Mouse (Mus musculus) kidney, embryonic 16.5 days (tissue): ENCODE measurements around the gene Paqr9. TPM values are rescaled to one million over a fixed set of nuclear protein-coding genes. Genes with fewer than 3 reads are reported as not detected.
"Not testable (repeated sequence)": the region's sequence is repeated elsewhere in the genome, so short reads cannot be mapped to it uniquely, and the experiment has no call there.

ENCODE experiments used
- ATAC-seq: fragments of 200-750 bp; cut with Nextera tagmentation; 2 replicates; pipeline ENCODE4 v1.8.0; 2017; ENCODE audit warnings: moderate TSS enrichment; ENCODE audit not compliant: low FRiP score, low TSS enrichment
- H3K27ac ChIP-seq: fragments of 300-500 bp; sonication (generic); 2 replicates; pipeline ENCODE4 v1.5.1; 2014; ENCODE audit warnings: low read length
- H3K27me3 ChIP-seq: fragments of 300-500 bp; sonication (generic); 2 replicates; pipeline ENCODE4 v1.6.1; 2014; ENCODE audit warnings: low read length, control low read depth, mixed read lengths; ENCODE audit not compliant: insufficient read depth
- H3K36me3 ChIP-seq: fragments of 300-500 bp; sonication (generic); 2 replicates; pipeline ENCODE4 v1.6.1; 2014; ENCODE audit warnings: low read length, control low read depth, mixed read lengths; ENCODE audit not compliant: insufficient read depth
- H3K4me1 ChIP-seq: fragments of 300-500 bp; sonication (generic); 2 replicates; pipeline ENCODE4 v1.6.1; 2014; ENCODE audit warnings: low read length, control low read depth, mixed read lengths; ENCODE audit not compliant: insufficient read depth
- H3K4me2 ChIP-seq: fragments of 300-500 bp; sonication (generic); replicated peaks from 2 replicates; pipeline ENCODE4 v1.6.1; 2014; ENCODE audit warnings: low read depth, low read length
- H3K4me3 ChIP-seq: fragments of 300-500 bp; sonication (generic); 2 replicates; pipeline ENCODE4 v1.5.1; 2014; ENCODE audit warnings: mild to moderate bottlenecking, low read length
- H3K9ac ChIP-seq: fragments of 300-500 bp; sonication (generic); replicated peaks from 2 replicates; pipeline ENCODE4 v1.6.1; 2014; ENCODE audit warnings: low read length
- H3K9me3 ChIP-seq: fragments of 300-500 bp; sonication (generic); 2 replicates; pipeline ENCODE4 v1.6.1; 2016; ENCODE audit warnings: low read length, control low read depth
- WGBS: fragments of 180-500 bp; shearing (Covaris S2); extraction: QIAGEN DNeasy Blood & Tissue Kit; methylation state at CpG from one replicate; pipeline ENCODE4 v1.1.7; 2014; 5-methylcytosine and 5-hydroxymethylcytosine counted together
- polyA plus RNA-seq: library from polyadenylated mRNA; unstranded; fragments of >200 nt; fragmentation: Nextera tagmentation; extraction: Ambion mirVana; gene quantifications from 2 replicates; pipeline ENCODE4 v1.2.1, GENCODE M21; 2015

The Paqr9 gene
- 0.81 and 1.00 TPM in 2 replicates for polyA plus RNA-seq

GRCm38 (mm10) chr9:95559059-95559935 is at the start of gene Paqr9:
Gene Paqr9, plus strand, starts transcription at chr9:95559657.
- Histone ChIP-seq H3K9ac (peak within 1 kb of the TSS; percentile 65), H3K36me3 (no peaks in the 10 kb centered on the region), H3K9me3 (no peaks in the 10 kb centered on the region), H3K4me3 (peak within 1 kb of the TSS; percentile 66), H3K27ac (no peak within 1 kb of the TSS), H3K27me3 (peaks cover 92% of the 10 kb centered on the region), H3K4me1 (peaks cover 16% of the 10 kb centered on the region), H3K4me2 (peak within 1 kb of the TSS; percentile 97)
- 0% methylated on average over 12 of the region's 118 CpGs for WGBS
- peak; percentile 69 for ATAC-seq

GRCm38 (mm10) chr9:95510693-95511404 is 48.6 kb upstream of the Paqr9 start:
- peak; percentile 33 for ATAC-seq

GRCm38 (mm10) chr9:95511472-95512330 is 47.8 kb upstream of the Paqr9 start, which contains the start of gene U2surp:
Gene U2surp, minus strand, starts transcription at chr9:95511996.
- peak; percentile 96 for ATAC-seq
- peak within 1 kb of the TSS; percentile 99 for H3K4me3 ChIP-seq
- no peaks in the 10 kb centered on the region for H3K36me3 ChIP-seq
- H3K4me2 ChIP-seq: peak within 1 kb of the TSS; percentile 84
- no peaks in the 10 kb centered on the region for H3K27me3 ChIP-seq
- 0% methylated on average over 74 of the region's 74 CpGs for WGBS
- H3K9ac ChIP-seq: peak within 1 kb of the TSS; percentile 98
- peaks cover 22% of the 10 kb centered on the region for H3K4me1 ChIP-seq
- H3K9me3 ChIP-seq: no peaks in the 10 kb centered on the region
- peak within 1 kb of the TSS; percentile 95 for H3K27ac ChIP-seq

More at GRCm38 (mm10) chr9:95510693-95511404, 48.6 kb upstream of the Paqr9 start:
- no peaks in the 10 kb centered on the region for H3K27me3 ChIP-seq
- peak overlapping the region; percentile 84 for H3K4me2 ChIP-seq
- peaks cover 22% of the 10 kb centered on the region for H3K4me1 ChIP-seq
- H3K9ac ChIP-seq: peak overlapping the region; percentile 98
- H3K4me3 ChIP-seq: peak overlapping the region; percentile 99
- H3K36me3 ChIP-seq: no peaks in the 10 kb centered on the region
- H3K27ac ChIP-seq: peak overlapping the region; percentile 95; the same call in 1 of the 2 replicates
- H3K9me3 ChIP-seq: no peaks in the 10 kb centered on the region
- WGBS: 5% methylated on average over 21 of the region's 21 CpGs

GRCm38 (mm10) chr9:95512331-95513030 is 47.0 kb upstream of the Paqr9 start:
- H3K4me2 ChIP-seq: peak overlapping the region; percentile 73
- peaks cover 22% of the 10 kb centered on the region for H3K4me1 ChIP-seq
- peak overlapping the region; percentile 99 for H3K4me3 ChIP-seq
- no peaks in the 10 kb centered on the region for H3K9me3 ChIP-seq
- H3K36me3 ChIP-seq: no peaks in the 10 kb centered on the region
- 18% methylated on average over 15 of the region's 15 CpGs for WGBS
- no peaks in the 10 kb centered on the region for H3K27me3 ChIP-seq
- peak overlapping the region; percentile 95 for H3K27ac ChIP-seq
- H3K9ac ChIP-seq: peak overlapping the region; percentile 98
- ATAC-seq: peak; percentile 71

GRCm38 (mm10) chr9:95513776-95514175 is 45.7 kb upstream of the Paqr9 start:
- H3K4me3 ChIP-seq: no peak overlapping the region
- no peaks in the 10 kb centered on the region for H3K27me3 ChIP-seq
- H3K9me3 ChIP-seq: no peaks in the 10 kb centered on the region
- no peak overlapping the region for H3K4me2 ChIP-seq
- ATAC-seq: no peak
- H3K4me1 ChIP-seq: peaks cover 22% of the 10 kb centered on the region
- 90% methylated on average over 2 of the region's 2 CpGs for WGBS
- no peak overlapping the region for H3K9ac ChIP-seq
- no peak overlapping the region for H3K27ac ChIP-seq
- no peaks in the 10 kb centered on the region for H3K36me3 ChIP-seq

- WGBS: 89% methylated on average over 3 of the region's 3 CpGs
- H3K27ac ChIP-seq, H3K27me3 ChIP-seq, H3K4me2 ChIP-seq, H3K9ac ChIP-seq, H3K4me3 ChIP-seq, H3K36me3 ChIP-seq, H3K9me3 ChIP-seq, ATAC-seq: not testable (repeated sequence)
- peaks cover 19% of the 10 kb centered on the region for H3K4me1 ChIP-seq
Measured at GRCm38 (mm10) chr9:95514361-95514760, 45.1 kb upstream of the Paqr9 start.

- Histone ChIP-seq H3K9ac (no peak overlapping the region), H3K36me3 (no peaks in the 10 kb centered on the region), H3K4me3 (no peak overlapping the region), H3K27ac (no peak overlapping the region), H3K9me3 (no peaks in the 10 kb centered on the region), H3K4me1 (peaks cover 3% of the 10 kb centered on the region; the same call in 1 of the 2 replicates), H3K4me2 (no peak overlapping the region), H3K27me3 (no peaks in the 10 kb centered on the region)
- 71% methylated on average over 5 of the region's 5 CpGs for WGBS
- ATAC-seq: no peak
Measured at GRCm38 (mm10) chr9:95520563-95520962, 38.9 kb upstream of the Paqr9 start.

GRCm38 (mm10) chr9:95521031-95521430 is 38.4 kb upstream of the Paqr9 start:
- H3K4me2 ChIP-seq: no peak overlapping the region
- H3K36me3 ChIP-seq: no peaks in the 10 kb centered on the region
- H3K4me3 ChIP-seq: no peak overlapping the region
- 81% methylated on average over 8 of the region's 8 CpGs for WGBS
- H3K4me1 ChIP-seq: peaks cover 3% of the 10 kb centered on the region; the same call in 1 of the 2 replicates
- no peaks in the 10 kb centered on the region for H3K9me3 ChIP-seq
- no peak for ATAC-seq
- H3K27ac ChIP-seq: no peak overlapping the region
- H3K27me3 ChIP-seq: no peaks in the 10 kb centered on the region
- no peak overlapping the region for H3K9ac ChIP-seq

GRCm38 (mm10) chr9:95521566-95521965 is 37.9 kb upstream of the Paqr9 start:
- no peak overlapping the region for H3K27ac ChIP-seq
- no peaks in the 10 kb centered on the region for H3K9me3 ChIP-seq
- no peak for ATAC-seq
- H3K27me3 ChIP-seq: no peaks in the 10 kb centered on the region
- no peak overlapping the region for H3K4me3 ChIP-seq
- H3K36me3 ChIP-seq: no peaks in the 10 kb centered on the region
- WGBS: 34% methylated on average over 10 of the region's 10 CpGs
- 0 out of 2 replicates have a peak overlapping the region, but pooled peaks have one; percentile 12 for H3K4me2 ChIP-seq
- H3K9ac ChIP-seq: no peak overlapping the region
- peaks cover 3% of the 10 kb centered on the region; the same call in 1 of the 2 replicates for H3K4me1 ChIP-seq
